Mouse (Mus musculus) cerebellum, postnatal 4 days (tissue): ENCODE results near the gene Rorb.
A peak's percentile ranks its signal among the peaks of the same experiment; 100 is the strongest.

ENCODE experiments used
- DNase-seq, 2 experiments: peaks; one replicate each; pipeline ENCODE4 v3.0.0; 2022; ENCODE audit warnings: low spot score in 2 of 2, mixed read lengths in 1 of 2

Rorb gene

GRCm38 (mm10) chr19:19033974-19034373, 77.0 kb downstream of the Rorb start:
- no peak for DNase-seq

DNA sequence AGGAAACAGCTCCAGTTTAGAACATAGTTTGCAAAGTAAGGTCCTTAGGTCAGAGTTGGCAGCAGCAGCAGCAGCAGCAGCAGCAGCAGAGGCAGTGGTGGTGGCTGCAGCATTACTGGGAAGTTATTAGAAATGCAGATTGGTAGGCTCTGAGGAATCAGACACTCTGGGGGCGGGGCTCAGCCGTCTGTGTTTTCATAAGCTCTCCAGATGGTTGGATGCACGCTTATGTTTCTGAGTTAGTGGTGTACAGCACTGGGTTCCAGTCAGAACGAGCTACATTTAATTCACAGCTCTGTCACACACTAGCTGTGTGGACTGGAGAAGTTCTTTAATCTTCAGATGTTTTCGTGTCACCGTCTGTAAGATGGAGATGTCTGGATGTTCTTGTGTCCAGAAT, 105.9 kb downstream of the Rorb start:
- DNase-seq, result peak in 1 of 2 experiments; percentile 3

DNA sequence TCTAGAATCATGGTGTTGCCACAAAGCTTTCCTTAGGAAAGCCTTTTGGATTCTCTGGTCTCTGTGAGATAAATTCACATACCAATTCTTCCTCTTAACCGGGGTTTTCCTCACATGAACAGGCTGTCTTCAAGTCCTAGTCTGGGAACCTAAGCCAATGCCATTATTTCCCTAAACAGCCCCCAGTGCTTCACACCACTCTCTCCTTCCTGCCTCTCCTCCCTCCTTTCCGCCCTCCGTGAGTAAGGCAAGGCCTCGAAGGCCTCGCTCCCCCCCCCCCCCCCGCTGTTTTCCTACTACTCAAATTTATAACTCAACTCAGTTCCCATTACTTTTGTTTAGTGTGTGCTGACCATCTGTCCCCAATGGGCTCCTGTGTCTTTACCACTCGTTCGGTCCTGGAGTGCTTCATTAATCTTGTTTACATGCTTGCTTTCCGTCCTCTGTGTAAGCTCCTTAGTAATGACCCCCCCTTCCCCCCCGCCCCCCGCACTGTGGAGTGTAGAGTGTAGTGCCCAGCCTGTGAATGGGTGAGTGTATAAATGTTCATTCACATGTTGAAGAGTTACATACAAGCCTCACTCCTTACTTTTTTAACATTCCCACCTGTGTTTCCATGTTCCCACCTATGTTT, 106.9 kb downstream of the Rorb start:
- no peak for DNase-seq

- DNase-seq, result no peak
Measured at GRCm38 (mm10) chr19:18998966-18999365, 112.0 kb downstream of the Rorb start.

DNA sequence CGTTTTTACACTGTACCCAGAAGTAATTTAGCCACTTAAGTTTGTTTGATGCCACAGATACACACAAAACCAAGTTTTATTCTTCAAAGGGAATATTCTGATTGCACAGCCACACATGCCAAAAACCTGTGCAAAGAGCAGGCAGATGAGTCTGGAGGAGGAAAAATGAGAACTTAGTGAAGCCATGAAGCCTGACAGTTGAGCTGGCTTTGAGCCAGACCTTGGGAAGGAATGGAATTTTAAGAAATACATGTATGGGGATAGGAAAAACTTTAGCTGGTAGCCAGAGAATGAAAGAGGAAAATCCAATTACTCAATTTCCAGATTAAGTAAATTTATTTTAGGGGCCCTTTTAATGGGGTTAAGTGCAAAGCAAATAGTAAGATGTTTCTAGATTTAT, 113.3 kb downstream of the Rorb start:
- DNase-seq, result no peak

- no peak for DNase-seq
Measured at GRCm38 (mm10) chr19:18979996-18980395, 131.0 kb downstream of the Rorb start.

- DNase-seq, result peak in 1 of 2 experiments; percentile 34
Measured at GRCm38 (mm10) chr19:18974796-18975660, 136.0 kb downstream of the Rorb start.

DNA sequence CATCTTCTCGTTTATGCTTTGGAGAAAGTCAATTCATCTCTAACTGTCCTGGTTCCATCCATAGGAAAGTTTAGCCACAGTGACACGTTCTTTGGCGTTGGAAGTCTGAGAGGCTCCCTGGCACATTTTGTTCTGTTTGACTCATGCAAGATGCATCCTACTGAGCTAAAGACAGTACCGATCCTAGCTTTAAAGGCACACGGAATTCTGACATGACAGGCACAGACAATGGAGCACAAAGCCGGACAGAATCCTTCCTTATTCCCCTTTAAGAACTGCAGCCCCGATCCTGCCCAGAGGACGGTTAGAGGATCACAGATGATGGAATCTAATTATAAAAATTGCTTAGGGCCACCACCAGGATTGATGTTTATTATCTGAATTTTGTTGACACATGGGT, 141.6 kb downstream of the Rorb start:
- no peak for DNase-seq

GRCm38 (mm10) chr19:18967307-18967706, 143.7 kb downstream of the Rorb start:
- no peak for DNase-seq

DNA sequence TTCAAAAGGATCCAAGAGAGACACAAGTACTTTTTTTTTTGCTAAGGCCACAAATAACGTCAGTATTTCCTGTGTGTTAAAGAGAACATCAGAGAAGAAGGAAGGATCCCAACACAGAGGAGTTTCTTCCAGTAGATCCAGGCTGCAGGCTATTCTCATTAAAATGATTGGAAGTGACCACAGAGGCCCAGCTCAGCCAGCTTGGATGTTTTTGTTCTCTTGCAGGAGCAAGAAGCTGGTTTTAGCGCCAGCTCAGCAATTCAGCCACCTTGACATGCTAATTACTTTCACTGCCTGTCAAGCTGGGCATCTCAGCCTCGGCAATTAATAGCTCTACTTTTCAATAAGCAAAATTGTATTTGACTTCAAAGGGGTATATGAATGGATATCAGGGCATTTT, 151.1 kb downstream of the Rorb start:
- no peak for DNase-seq

- no peak for DNase-seq
Measured at GRCm38 (mm10) chr19:18952806-18953205, 158.2 kb downstream of the Rorb start.

DNA sequence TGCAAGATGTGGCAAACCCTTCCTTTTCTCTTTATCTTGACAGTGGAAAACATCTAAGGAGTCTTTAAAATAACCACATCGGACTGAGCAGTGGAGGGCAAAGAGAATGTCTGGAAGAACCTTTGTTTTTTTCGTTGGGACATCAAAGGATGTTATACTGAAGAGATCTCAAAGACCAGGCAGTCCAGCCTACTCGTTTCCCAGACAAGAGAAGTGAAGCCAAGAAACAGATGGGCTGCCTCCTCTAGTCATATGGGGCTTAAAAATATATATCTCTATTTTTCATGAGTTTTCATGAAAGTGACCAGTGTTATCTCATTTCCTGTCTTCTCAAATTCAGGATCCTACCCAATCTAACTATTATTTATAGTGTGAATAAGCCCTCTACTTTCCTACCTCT, 163.8 kb downstream of the Rorb start:
- DNase-seq, result no peak

DNA sequence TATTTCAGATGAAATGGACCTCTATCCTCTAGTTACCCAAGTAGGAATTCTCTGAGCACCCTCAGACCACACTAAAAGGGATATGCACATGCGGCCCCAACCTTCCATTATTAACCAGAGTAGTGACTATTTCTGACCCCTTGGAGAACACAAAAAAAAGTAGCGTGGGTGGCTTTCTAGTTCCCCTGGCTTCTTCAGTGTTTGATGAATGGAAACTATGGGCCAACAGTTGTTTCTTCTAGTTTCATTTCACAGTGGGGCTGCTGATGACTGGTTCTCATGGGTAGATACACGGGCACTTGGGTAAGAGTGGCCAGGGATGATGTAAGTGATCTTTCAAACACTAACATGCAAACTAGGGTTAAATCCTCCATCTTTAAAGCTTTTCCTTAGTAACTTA, 165.7 kb downstream of the Rorb start:
- DNase-seq, result no peak

GRCm38 (mm10) chr19:18941391-18941790, 169.6 kb downstream of the Rorb start:
- no peak for DNase-seq

- DNase-seq, result no peak
Measured at GRCm38 (mm10) chr19:18911755-18912340, 199.1 kb downstream of the Rorb start.

GRCm38 (mm10) chr19:18909641-18910040, 201.4 kb downstream of the Rorb start:
- peak in 1 of 2 experiments; percentile 17 for DNase-seq

DNA sequence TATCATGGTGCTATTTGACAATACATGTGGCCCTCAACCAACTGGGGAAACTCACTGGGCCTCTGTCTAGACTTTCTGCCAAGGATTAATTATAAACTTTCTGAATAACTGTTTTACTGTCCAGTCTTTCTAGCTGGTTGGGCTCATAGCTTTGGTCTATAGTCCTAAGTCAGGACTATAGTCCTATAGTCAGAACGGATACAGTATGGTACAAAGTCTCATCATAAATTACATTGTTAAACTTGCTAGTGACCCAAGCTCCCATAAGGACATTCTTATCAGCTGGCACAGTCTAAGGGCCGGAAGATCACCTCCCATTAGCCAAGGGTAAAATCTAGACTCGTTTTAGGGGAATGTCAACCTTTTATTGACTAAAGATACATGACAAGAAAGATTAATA, 205.5 kb downstream of the Rorb start:
- DNase-seq, result no peak

GRCm38 (mm10) chr19:18902694-18903067, 208.3 kb downstream of the Rorb start:
- no peak for DNase-seq

DNA sequence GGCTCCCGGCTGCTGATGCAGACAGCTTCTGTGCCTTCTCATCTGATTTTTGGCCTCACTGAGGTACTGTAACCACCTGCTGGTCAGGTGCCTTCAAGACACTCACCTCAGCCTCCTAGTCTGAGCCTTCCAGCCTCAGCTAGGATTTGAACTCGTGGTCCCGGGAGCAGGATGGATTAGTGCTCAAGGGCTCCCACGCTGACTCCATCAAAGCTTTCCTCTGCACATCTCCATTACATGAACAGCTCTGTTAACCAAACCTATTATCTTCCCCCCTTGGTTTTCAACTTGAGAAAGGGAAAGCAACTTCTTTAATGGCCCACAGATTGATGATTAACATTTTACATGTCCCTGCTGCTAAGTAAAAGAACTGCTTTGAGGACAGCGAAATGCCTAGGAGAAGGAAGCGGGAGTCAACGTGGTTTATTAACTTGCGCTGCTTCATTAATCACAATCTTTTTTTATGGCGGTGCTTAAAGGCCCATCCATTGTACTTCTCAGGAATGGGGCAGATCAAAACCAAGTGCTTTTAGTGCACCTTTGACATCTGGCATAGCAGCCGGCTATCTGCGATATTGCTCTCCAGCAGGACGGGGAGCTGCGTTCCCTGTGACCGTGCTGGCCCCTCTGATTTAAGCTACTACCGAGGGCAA, 208.8 kb downstream of the Rorb start:
- DNase-seq, result no peak

- no peak for DNase-seq
Measured at GRCm38 (mm10) chr19:18898238-18898637, 212.8 kb downstream of the Rorb start.

DNA sequence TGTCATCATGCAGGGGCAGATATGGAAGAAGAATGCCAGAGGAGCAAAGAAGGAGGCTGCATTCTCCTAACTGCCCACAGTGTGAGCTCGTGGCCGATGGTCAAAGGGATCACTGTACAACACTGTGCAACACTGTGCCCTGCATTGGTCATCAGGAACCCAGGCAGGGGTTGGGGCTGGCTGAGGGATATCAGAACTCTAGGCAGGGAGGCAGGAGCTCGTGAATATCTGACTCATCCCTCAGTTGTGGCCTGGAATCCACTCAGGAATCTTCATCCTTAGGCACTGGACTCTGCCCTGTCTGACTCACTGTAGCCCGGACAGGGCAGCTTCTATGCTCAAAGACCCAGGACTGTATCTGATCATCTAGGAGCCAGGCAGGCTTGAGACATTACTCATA, 220.8 kb downstream of the Rorb start:
- no peak for DNase-seq

DNA sequence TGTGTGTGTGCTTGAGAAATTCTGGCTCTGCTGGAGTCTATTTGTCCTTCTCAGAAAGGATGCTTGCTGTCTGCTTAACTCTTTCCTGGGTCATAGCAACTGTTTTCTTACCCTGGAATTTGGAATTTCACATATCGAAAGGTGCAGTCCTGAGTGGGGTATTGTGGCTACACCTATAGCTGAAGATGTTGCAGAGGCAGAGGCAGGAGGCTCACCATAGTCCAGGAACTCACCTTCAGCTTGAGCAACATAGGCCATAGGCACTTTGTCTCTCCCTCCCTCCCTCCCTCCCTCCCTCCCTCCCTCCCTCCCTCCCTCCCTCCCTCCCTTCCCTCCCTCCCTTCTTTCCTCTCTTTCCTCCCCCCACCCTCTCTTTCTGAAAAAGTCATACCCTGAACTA, 221.4 kb downstream of the Rorb start:
- no peak for DNase-seq
